Mouse (Mus musculus): ENCODE measurements around the gene Aldh5a1.
"Not testable (repeated sequence)": the region's sequence is repeated elsewhere in the genome, so short reads cannot be mapped to it uniquely, and the experiment has no call there.

Aldh5a1 gene

DNA sequence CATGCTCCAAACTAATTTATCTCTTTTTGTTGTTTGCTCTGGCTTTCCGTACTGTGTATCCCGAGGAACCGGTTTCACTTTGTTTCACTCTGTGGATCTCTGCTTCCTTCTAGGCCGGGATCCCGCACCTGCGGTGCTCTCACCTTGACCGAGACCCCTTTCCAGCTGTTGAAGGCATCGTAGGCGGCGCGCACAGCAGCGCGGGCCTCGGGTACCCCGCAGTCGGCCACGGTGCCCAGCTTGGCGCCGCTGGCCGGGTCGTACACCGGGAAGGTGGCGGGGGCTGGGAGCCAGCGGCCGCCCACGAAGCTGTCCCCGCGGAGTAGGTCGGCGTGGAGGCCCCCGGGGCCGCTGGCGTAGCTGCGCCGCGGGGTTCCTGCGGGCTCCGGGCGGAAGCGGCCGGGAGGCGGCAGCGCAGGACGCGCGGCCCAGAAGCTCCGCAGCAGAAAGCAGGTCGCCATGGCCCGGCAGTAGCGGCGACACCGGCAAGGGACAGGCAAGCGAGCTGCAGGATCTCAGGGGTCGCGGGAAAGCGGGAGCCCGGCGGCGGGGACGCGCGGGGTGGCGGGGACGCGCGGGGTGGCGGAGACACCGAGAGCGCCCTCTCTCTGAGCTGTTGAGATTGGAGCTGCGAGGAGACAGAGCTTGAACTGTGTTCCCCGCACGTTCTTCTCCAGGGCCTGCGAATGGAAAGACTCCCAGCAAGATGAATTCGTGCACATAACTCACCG is at the start of gene Aldh5a1:
TSS of gene Aldh5a1 (minus strand) at position 554 of the 731 bp plus-strand sequence.
- DNase-seq, result peak; percentile 80

DNA sequence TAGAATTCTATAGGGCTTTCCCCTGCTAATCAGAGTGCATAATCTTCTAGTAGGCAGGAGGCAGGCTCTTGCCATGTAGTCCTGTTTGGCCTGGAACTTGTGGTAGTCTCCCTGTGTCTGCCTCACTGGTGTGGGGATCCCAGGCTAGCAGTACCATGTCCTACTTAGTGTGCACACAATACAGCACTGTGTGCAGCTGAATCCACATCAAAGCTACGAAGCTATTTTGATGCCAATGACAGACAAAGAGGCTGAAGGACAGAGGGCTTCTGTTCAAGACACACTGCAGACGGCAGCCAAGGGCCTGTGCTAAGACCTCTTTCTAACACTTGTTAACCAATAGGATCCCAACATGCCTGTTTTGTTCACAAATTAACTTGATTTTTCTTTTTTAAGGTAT is 48.0 kb upstream of the Aldh5a1 start:
- no peak for DNase-seq

- no peak for DNase-seq
Measured at GRCm38 (mm10) chr13:24981031-24981430, 43.6 kb upstream of the Aldh5a1 start.

- no peak for DNase-seq
Measured at GRCm38 (mm10) chr13:24977820-24978342, 40.4 kb upstream of the Aldh5a1 start.

DNA sequence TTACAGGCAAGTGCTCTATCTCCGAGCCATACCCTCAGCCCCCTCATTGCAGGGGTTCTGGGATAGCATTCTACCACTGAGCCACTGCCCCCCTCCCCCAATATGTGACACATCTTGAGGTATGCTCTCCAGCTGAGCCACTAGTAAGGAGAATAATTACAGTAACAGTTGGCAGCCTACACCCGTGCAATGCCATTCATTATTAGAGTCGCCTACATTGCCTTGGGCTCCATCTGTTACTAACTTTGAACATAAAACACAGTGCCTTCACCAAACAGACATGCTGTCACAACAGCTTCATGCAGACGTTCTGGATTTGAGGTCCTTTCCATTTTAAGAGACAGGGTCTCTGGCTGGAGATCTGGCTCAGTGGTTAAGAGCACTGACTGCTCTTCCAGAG is 38.9 kb upstream of the Aldh5a1 start:
- DNase-seq, result no peak

GRCm38 (mm10) chr13:24971776-24972175 is 34.3 kb upstream of the Aldh5a1 start:
- DNase-seq, result not testable (repeated sequence)

- no peak for DNase-seq
Measured at GRCm38 (mm10) chr13:24965846-24966201, 28.4 kb upstream of the Aldh5a1 start.

DNA sequence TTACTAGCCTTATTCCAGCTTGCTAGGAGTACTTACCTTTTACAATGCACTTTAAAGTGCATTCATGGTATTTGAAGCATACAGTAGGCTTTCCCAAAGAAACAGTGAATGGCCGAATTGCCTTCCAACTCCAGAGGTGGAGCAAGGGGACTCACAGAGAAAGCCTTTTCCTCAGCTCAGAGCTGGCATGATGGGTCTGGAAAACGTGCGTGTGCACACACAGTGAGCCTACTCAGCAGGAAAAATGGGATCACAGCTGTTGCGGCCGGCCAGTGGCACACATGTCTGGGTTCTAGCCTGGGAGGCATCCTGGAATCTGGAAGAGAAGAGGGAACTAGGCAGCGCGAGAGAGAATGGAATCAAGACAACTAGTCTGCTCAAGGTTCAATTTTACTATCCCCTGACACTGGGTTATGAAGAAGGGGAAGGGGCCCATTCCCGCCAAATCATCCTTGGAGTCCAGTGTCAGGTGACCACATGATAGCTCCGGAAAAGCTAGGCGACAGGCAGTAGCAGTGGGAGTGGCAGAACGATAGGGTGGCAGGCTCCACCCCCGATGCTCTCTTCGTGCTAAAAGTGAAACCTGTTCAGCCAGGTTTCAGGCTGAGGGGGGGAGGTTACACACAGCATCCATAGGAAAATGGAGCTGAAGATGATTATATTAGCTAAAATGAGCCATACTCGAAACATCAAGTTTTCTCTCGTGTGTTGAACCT is 27.8 kb upstream of the Aldh5a1 start:
- no peak for DNase-seq

- DNase-seq, result no peak
Measured at GRCm38 (mm10) chr13:24962119-24962518, 24.7 kb upstream of the Aldh5a1 start.

DNA sequence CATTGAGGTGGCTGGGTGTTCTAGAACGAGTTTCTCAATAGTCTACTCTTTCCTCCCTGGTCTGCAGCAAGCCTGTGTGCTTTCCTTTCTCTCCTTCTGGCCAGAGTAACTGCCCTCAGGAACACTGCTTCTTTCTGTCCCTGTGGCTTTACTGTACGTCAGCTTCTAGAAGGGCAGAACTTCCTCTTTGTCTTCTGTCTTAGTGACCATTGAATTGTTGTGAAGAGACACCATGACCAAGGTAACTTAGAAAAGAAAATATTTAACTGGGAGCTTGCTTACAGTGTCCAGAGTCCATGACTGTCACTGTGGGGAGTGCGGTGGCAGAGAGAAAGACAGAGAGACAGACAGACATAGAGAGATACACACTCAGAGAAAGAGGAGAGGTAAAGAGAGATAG is 22.6 kb upstream of the Aldh5a1 start:
- DNase-seq, result no peak

GRCm38 (mm10) chr13:24958671-24959070 is 21.2 kb upstream of the Aldh5a1 start:
- DNase-seq, result no peak

DNA sequence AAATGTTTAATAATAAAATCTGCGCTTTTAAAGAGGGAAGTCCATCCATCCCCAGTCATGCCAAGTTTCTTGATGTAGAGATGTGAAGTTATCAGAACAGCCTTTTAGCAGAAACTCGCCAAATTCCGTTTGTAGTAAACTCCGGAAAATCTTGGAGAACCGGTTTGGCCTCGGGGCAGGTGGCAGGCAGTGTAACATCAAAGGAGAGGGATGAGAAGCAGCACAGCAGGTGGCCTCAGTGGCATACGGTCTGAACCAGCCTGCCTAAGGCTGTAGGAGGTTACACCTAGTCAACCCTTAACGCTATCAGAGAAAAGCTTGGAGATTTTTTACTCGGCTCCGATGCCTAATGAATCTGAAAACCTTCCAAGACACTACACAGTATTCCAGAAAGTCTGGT is 18.0 kb upstream of the Aldh5a1 start:
- no peak for DNase-seq

- no peak for DNase-seq
Measured at GRCm38 (mm10) chr13:24955091-24955490, 17.6 kb upstream of the Aldh5a1 start.

GRCm38 (mm10) chr13:24952659-24953058 is 15.2 kb upstream of the Aldh5a1 start:
- DNase-seq, result no peak

- no peak for DNase-seq
Measured at GRCm38 (mm10) chr13:24948870-24949269, 11.4 kb upstream of the Aldh5a1 start.

- DNase-seq, result no peak
Measured at GRCm38 (mm10) chr13:24947158-24947557, 9.7 kb upstream of the Aldh5a1 start.

GRCm38 (mm10) chr13:24945567-24945966 is 8.1 kb upstream of the Aldh5a1 start:
- DNase-seq, result no peak

DNA sequence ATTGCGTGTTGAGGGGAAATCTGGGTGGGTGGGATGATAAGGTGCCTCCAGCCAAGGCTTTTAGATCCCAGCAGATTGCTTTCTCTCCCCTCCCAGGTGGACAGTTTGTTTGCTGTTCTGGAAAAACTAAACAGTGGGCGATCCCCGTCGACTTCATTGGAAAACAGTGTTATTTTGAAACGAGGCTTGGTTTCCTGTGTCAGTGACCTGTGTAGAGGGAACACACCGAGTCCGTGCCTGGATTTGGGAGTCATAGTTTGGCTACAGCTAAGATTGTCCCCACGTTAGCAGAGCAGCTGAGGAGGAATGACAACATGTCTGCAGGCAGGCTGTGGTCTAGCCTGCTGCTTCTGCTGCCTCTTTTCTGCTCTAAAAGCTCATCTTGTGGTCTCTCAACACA is 5.8 kb upstream of the Aldh5a1 start:
- no peak for DNase-seq

- DNase-seq, result peak; percentile 27
Measured at GRCm38 (mm10) chr13:24942512-24943282, 5.2 kb upstream of the Aldh5a1 start, which contains the start of gene Gpld1. TSS of gene Gpld1 (plus strand) at chr13:24943152.

DNA sequence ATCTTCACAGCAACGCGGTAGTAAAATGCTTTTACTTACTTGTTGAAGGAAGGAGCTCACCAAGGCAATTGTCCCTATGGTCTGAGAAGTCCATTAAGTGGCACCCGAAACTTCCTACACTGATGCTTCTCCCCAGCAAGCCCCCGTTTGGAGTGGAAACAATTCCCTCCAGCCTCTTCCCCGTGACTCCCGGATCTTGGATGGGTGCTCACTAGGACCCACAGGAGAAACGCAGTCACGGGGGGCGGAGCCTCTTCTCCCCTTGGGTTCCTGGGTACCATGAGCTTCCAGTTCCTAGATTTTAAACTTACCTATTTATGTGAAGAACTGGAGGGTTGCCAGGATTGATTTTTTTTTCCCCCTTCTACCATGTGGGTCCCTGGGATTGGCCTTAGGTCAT is 2.0 kb upstream of the Aldh5a1 start:
- no peak for DNase-seq

DNA sequence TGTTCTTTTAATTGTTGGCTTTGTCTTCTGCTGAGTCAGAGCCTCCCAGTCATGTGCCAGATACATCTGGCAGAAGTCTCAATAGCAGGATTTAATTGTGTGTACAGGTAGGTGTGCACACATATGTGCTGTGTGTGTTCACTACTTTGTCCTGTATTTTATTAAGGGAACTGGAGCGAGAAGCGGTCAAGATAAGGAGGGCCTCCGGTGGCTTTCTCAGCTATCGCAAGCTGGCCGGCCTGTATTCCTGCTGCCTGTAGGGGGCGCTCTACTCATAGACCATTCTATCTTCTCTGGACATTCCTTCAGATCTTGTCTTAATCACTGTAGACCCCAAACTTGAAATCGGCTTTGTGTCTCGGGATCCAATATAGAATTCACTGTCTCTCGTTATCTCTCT is 1.2 kb upstream of the Aldh5a1 start:
- DNase-seq, result peak; percentile 82

- DNase-seq, result no peak
Measured at GRCm38 (mm10) chr13:24937839-24938166, 342 bp upstream of the Aldh5a1 start.

DNA sequence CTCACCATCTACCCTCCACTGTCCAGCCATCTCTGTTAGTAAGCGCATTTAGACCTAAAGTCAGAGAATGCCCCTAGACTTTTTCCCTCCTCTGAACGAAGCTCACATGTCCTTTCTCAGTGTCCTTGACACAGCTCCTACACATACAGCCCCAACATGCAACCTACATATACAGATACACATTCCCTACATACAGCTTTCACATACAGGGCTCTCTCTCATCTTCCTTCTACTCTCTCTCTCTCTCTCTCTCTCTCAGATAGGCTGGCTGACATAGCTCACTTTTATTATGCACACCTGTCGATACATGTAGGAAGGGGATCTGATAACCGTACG is 721 bp downstream of the Aldh5a1 start:
- no peak for DNase-seq

DNA sequence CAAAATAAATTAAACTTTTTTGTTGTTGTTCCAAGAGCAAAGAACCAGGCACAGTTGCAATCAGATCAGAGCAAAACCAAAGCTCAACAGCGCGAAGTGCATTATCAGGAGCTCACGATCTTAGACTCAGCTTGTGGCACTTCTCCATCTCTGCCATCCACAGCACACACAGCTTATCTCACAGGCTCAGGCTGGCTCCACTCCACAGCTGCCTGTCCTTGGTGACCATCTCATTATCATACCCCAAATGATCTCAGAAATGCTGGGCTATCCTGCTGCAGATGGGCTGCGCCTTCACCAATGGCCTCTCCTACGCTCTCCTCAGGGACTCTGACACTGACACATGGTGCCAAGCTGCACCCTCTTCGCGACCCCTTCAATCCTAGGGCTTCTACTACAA is 4.3 kb downstream of the Aldh5a1 start:
- DNase-seq, result no peak

Data from cerebellum, adult 8-10 months (tissue).